Mouse (Mus musculus) WW6 (cell line): Measurements from ENCODE around the gene Paqr4.
"Not testable (repeated sequence)": the region's sequence is repeated elsewhere in the genome, so short reads cannot be mapped to it uniquely, and the experiment has no call there.

ENCODE experiments used
- DNase-seq: peaks from one replicate; pipeline ENCODE4 v3.0.0-alpha.2; 2013; ENCODE audit warnings: low read depth, low spot score

Paqr4 gene

DNA sequence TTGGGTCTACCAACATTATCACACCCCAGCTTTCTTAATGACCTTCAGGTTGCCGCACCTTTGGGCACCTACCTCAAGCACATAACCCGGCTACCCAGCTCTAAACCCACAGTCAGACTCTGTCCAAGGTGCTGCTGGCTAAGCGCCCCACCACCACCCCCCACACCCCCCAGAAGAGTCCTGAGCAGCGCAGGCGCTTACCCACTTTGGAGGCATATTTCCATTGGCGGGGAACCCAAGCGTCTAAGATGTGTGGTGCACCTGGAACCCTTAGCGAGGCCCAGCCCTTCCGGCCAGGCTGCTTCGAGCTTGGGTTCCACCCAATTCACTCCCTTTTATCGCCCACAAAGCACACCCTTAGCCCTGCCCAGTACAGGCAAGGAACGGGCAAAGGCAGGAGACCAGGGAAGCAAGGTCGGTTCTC is at the start of gene Paqr4:
Gene Paqr4 (minus strand): TSS at position 270 of the 424 bp plus-strand sequence.
- DNase-seq: no peak

GRCm38 (mm10) chr17:23789749-23790268 is 49.1 kb upstream of the Paqr4 start:
- DNase-seq: no peak

GRCm38 (mm10) chr17:23788973-23789372 is 48.3 kb upstream of the Paqr4 start:
- no peak for DNase-seq

DNA sequence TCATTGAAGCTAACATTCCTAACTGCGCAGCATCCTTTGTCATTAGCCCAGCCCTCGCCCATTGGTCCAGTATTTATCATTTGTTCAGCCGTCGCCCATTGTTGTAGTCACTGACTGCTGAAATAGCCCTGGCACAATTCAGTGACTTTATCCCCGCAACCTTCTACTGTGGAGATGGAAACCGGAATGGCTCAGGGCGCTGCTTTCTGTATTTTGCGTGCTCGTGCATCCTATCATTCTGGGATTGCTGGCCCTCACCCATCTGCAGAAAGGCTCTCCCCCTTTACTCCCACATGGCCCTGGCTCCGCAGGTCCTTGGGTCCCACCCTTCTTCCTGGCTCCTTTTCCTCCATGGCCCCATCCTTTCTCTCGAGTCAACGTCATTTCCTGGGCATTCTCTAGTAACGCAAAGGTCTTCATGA is 45.9 kb upstream of the Paqr4 start:
- DNase-seq: no peak

- no peak for DNase-seq
These were observed 45.1 kb upstream of the Paqr4 start, which contains the start of gene Flywch2 for GRCm38 (mm10) chr17:23785561-23786471. Flywch2 (minus strand) TSS chr17:23786081.

DNA sequence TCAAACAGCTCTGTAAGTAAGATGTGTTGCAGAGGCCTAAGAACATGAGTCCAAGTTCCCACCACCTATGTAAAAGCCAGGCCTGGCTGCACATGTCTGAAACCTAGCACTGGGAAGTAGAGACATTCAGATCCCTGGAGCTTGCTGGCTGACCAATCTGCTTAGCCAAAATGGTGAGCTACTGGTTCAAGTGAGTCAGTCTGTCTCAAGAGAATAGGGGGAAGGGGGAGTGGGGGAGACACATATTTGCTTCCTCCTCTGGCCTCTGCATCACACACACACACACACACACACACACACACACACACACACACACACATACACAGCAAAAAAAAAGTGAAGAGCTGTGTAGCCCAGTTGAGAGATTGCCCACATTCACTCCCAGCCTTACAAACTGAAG is 42.7 kb upstream of the Paqr4 start:
- DNase-seq: no peak

- no peak for DNase-seq
These were observed 37.8 kb upstream of the Paqr4 start for GRCm38 (mm10) chr17:23778447-23778846.

- DNase-seq: no peak
These were observed 36.5 kb upstream of the Paqr4 start for GRCm38 (mm10) chr17:23777141-23777540.

DNA sequence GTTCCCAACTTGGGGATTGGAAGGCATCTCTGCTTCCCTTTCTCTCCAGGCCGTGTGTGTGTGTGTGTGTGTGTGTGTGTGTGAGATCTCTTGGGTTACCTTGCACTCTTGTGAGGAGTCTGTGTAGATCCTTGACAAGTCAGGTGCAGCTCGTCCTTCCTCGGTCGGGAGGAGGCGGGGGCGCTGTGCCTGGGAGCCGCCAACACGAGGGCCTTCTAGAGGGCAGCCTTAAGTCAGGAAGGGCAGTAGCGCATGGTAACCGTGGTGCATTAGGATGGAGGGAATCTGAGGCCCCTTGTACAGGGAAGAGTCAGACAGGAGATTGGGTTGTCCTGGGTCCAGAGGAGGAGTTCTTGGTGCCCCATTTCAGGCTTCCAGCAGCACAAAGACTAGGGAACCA is 35.5 kb upstream of the Paqr4 start:
- DNase-seq: no peak

- peak; percentile 66 for DNase-seq
These were observed 33.4 kb upstream of the Paqr4 start for GRCm38 (mm10) chr17:23774090-23774489.

GRCm38 (mm10) chr17:23773676-23774075 is 33.0 kb upstream of the Paqr4 start:
- DNase-seq: no peak

GRCm38 (mm10) chr17:23772219-23772556 is 31.5 kb upstream of the Paqr4 start:
- DNase-seq: not testable (repeated sequence)

- peak; percentile 94 for DNase-seq
These were observed 30.9 kb upstream of the Paqr4 start, which contains the start of gene Flywch1 for GRCm38 (mm10) chr17:23771284-23772218. Flywch1 (minus strand) TSS chr17:23771602.

GRCm38 (mm10) chr17:23770896-23771283 is 30.2 kb upstream of the Paqr4 start:
- DNase-seq: no peak

GRCm38 (mm10) chr17:23770493-23770892 is 29.8 kb upstream of the Paqr4 start:
- DNase-seq: no peak

DNA sequence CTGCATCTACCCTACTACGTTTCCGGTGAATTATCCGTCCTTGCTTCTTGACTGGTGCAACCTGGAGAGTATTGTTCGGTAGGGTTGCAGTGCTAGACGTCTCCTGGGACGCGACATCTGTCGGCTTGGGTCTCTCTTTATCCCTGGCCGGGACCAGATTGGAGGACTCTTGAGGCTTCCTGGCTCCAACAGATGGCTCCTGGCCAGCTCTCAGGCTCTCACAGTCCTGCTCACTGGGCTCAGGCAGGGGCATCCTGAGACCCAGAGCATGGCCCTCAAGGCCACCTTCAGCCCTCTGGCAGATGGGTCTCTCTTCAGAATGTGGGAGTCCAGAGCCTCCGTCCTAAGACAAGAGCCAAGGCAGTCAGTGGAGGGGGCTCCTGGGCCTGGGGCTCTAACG is 22.3 kb upstream of the Paqr4 start:
- no peak for DNase-seq

GRCm38 (mm10) chr17:23761155-23761554 is 20.5 kb upstream of the Paqr4 start:
- no peak for DNase-seq

DNA sequence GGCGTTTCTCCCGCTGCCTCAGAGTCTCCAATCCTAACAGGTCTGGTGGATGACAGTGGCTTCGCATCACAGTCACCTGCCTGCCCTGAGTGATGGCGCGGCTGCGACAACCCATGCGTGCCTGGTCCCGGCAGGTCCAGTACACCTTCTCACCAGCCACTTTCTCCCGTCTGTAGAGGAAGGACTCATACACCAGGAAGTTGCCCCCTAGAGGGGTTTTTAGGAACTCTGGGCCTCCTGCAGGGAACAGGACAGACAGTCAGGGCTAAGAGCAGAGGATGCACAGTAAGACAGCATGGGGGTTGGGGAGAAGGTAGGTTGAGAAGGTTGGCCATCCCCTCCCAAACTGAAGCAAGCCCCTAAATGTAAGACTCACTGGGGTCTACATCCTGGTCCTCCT is 19.6 kb upstream of the Paqr4 start:
- no peak for DNase-seq

DNA sequence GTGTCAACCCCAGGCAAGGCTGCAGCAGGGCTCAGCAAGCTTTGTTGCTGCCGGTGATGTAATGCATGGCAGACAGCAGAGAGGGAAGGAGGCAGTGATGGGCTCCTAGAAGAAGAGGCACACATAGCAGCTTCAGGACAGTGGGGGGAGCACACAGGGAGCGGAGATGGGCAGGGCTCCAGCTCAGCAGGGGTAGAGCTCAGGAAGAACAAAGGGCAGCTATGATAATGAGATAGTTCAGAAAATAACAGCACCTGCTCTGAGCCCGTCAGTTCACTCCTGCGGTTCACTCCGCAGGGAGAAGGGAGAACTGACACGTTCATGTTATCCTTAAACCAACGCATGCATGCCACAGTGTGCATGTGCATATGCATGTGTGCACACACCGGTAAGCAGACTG is 18.1 kb upstream of the Paqr4 start:
- DNase-seq: no peak

DNA sequence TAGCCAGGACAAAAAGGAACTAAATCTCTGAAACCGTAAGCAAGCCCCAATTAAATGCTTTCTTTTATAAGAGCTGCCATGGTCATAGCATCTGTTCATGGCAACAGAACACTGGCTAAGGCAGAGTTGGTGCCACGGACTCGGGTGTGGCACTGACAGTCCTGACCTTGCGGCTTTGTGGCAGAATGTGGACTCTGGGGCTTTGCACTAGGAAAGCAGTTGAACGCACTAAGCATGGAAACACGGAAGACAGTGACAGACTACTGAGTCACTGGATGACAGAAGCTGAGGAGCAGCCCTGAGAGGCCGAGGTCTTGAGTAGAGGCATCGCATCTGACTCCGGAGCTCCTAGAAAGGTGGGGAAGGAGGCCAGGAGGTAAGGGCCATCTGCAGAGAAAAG is 16.9 kb upstream of the Paqr4 start:
- DNase-seq: no peak

- no peak for DNase-seq
These were observed 15.0 kb upstream of the Paqr4 start for GRCm38 (mm10) chr17:23755689-23756088.
